Mouse (Mus musculus): Measurements from ENCODE around the gene Tns1. TPM values are rescaled to one million over a fixed set of nuclear protein-coding genes. Genes with fewer than 3 reads are reported as not detected.
A peak's percentile ranks its signal among the peaks of the same experiment; 100 is the strongest.

The Tns1 gene
- total RNA-seq, 4 experiments from 2014 or later, result 217 to 331 (median 279) TPM

- DNase-seq (ENCODE audit: low spot score in 2 of 2), result peak in 1 of 2 experiments; percentile 53
These were observed 130.3 kb downstream of the Tns1 start for GRCm38 (mm10) chr1:73993901-73994426.

GRCm38 (mm10) chr1:73993279-73993678, 131.0 kb downstream of the Tns1 start:
- no peak for DNase-seq (ENCODE audit: low spot score in 2 of 2)

- DNase-seq (ENCODE audit: low spot score in 2 of 2), result no peak
These were observed 131.9 kb downstream of the Tns1 start for GRCm38 (mm10) chr1:73992201-73992938.

- DNase-seq (ENCODE audit: low spot score in 2 of 2), result no peak
These were observed 133.0 kb downstream of the Tns1 start for GRCm38 (mm10) chr1:73991226-73991625.

GRCm38 (mm10) chr1:73990024-73990423, 134.2 kb downstream of the Tns1 start:
- no peak for DNase-seq (ENCODE audit: low spot score in 2 of 2)

- DNase-seq (ENCODE audit: low spot score in 2 of 2), result no peak
These were observed 136.5 kb downstream of the Tns1 start for GRCm38 (mm10) chr1:73987705-73988201.

- no peak for DNase-seq (ENCODE audit: low spot score in 2 of 2)
These were observed 137.8 kb downstream of the Tns1 start for GRCm38 (mm10) chr1:73986268-73987045.

GRCm38 (mm10) chr1:73985611-73986010, 138.6 kb downstream of the Tns1 start:
- no peak for DNase-seq (ENCODE audit: low spot score in 2 of 2)

- peak in 1 of 2 experiments; percentile 62 for DNase-seq (ENCODE audit: low spot score in 2 of 2)
These were observed 145.0 kb downstream of the Tns1 start for GRCm38 (mm10) chr1:73979214-73979613.

GRCm38 (mm10) chr1:73978576-73978975, 145.7 kb downstream of the Tns1 start:
- no peak for DNase-seq (ENCODE audit: low spot score in 2 of 2)

- DNase-seq (ENCODE audit: low spot score in 2 of 2), result peak; percentile 46 to 67
These were observed 150.3 kb downstream of the Tns1 start for GRCm38 (mm10) chr1:73973992-73974391.

- DNase-seq (ENCODE audit: low spot score in 2 of 2), result no peak
These were observed 151.5 kb downstream of the Tns1 start for GRCm38 (mm10) chr1:73972726-73973125.

GRCm38 (mm10) chr1:73970161-73970730, 154.0 kb downstream of the Tns1 start:
- DNase-seq (ENCODE audit: low spot score in 2 of 2), result no peak

GRCm38 (mm10) chr1:73968712-73969511, 155.3 kb downstream of the Tns1 start:
- no peak for DNase-seq (ENCODE audit: low spot score in 2 of 2)

GRCm38 (mm10) chr1:73966411-73967238, 157.6 kb downstream of the Tns1 start:
- peak in 1 of 2 experiments; percentile 62 for DNase-seq (ENCODE audit: low spot score in 2 of 2)

- DNase-seq (ENCODE audit: low spot score in 2 of 2), result no peak
These were observed 160.0 kb downstream of the Tns1 start for GRCm38 (mm10) chr1:73964151-73964743.

GRCm38 (mm10) chr1:73963626-73964025, 160.6 kb downstream of the Tns1 start:
- DNase-seq (ENCODE audit: low spot score in 2 of 2), result peak; percentile 65 to 73

GRCm38 (mm10) chr1:73962668-73963371, 161.4 kb downstream of the Tns1 start:
- DNase-seq (ENCODE audit: low spot score in 2 of 2), result peak; percentile 82 to 92

GRCm38 (mm10) chr1:73962049-73962448, 162.2 kb downstream of the Tns1 start:
- DNase-seq (ENCODE audit: low spot score in 2 of 2), result peak; percentile 74 to 84
